Mouse (Mus musculus) WW6 (cell line): Measurements from ENCODE around the gene Dennd4a.
A peak's percentile ranks its signal among the peaks of the same experiment; 100 is the strongest.

ENCODE experiments used
- DNase-seq: peaks from one replicate; pipeline ENCODE4 v3.0.0-alpha.2; 2013; ENCODE audit warnings: low read depth, low spot score

Dennd4a gene

GRCm38 (mm10) chr9:64913406-64913805, 102.3 kb downstream of the Dennd4a start:
- DNase-seq: no peak

- no peak for DNase-seq
These were observed 102.8 kb downstream of the Dennd4a start for GRCm38 (mm10) chr9:64913973-64914372.

GRCm38 (mm10) chr9:64914629-64915028, 103.5 kb downstream of the Dennd4a start:
- no peak for DNase-seq

- peak; percentile 83 for DNase-seq
These were observed 107.4 kb downstream of the Dennd4a start for GRCm38 (mm10) chr9:64918560-64918959.

GRCm38 (mm10) chr9:64925771-64926170, 114.6 kb downstream of the Dennd4a start:
- DNase-seq: no peak

GRCm38 (mm10) chr9:64926201-64926991, 115.3 kb downstream of the Dennd4a start:
- DNase-seq: no peak

GRCm38 (mm10) chr9:64930256-64930655, 119.1 kb downstream of the Dennd4a start:
- DNase-seq: no peak

GRCm38 (mm10) chr9:64931751-64932610, 120.8 kb downstream of the Dennd4a start:
- DNase-seq: no peak

- DNase-seq: no peak
These were observed 123.0 kb downstream of the Dennd4a start for GRCm38 (mm10) chr9:64934015-64934754.

- DNase-seq: no peak
These were observed 125.4 kb downstream of the Dennd4a start for GRCm38 (mm10) chr9:64936508-64936907.

GRCm38 (mm10) chr9:64937491-64937890, 126.4 kb downstream of the Dennd4a start:
- no peak for DNase-seq

- no peak for DNase-seq
These were observed 127.4 kb downstream of the Dennd4a start for GRCm38 (mm10) chr9:64938535-64938934.

- DNase-seq: no peak
These were observed 128.1 kb downstream of the Dennd4a start for GRCm38 (mm10) chr9:64939281-64939680.

GRCm38 (mm10) chr9:64939790-64940189, 128.7 kb downstream of the Dennd4a start:
- no peak for DNase-seq

- no peak for DNase-seq
These were observed 129.7 kb downstream of the Dennd4a start for GRCm38 (mm10) chr9:64940731-64941346.

GRCm38 (mm10) chr9:64941650-64942049, 130.5 kb downstream of the Dennd4a start:
- DNase-seq: no peak

- DNase-seq: no peak
These were observed 132.9 kb downstream of the Dennd4a start for GRCm38 (mm10) chr9:64943997-64944396.

- DNase-seq: no peak
These were observed 136.4 kb downstream of the Dennd4a start for GRCm38 (mm10) chr9:64947483-64948095.

- no peak for DNase-seq
These were observed 140.1 kb downstream of the Dennd4a start, which contains the start of gene Slc24a1 for GRCm38 (mm10) chr9:64951161-64951657. Gene Slc24a1 (minus strand): TSS chr9:64951607.

GRCm38 (mm10) chr9:64952055-64952454, 140.9 kb downstream of the Dennd4a start:
- DNase-seq: no peak

- DNase-seq: no peak
These were observed 142.1 kb downstream of the Dennd4a start for GRCm38 (mm10) chr9:64953190-64953589.
